Mouse (Mus musculus) ES-E14 (cell line): ENCODE data around the gene Snrnp35. TPM values are rescaled to one million over a fixed set of nuclear protein-coding genes. Genes with fewer than 3 reads are reported as not detected.

Experiments used
- DNase-seq: peaks from one replicate; pipeline ENCODE4 v3.0.0-alpha.2; 2013; ENCODE audit warnings: low read depth, low spot score
- H3K27ac ChIP-seq: 2 replicates; pipeline ENCODE4 v1.5.1; 2012; ENCODE audit warnings: low read depth, mild to moderate bottlenecking, low read length, moderate library complexity, mixed read lengths; ENCODE audit not compliant: poor library complexity, insufficient read depth, severe bottlenecking
- H3K36me3 ChIP-seq: 2 replicates; pipeline ENCODE4 v1.6.1; 2012; ENCODE audit warnings: mild to moderate bottlenecking, low read length, moderate library complexity, mixed read lengths; ENCODE audit not compliant: control insufficient read depth, poor library complexity, insufficient read depth, severe bottlenecking
- H3K4me1 ChIP-seq, 2 experiments: fragments of 150-350 bp in 1 of 2; sonication (generic) in 1 of 2; 2 replicates each; pipeline ENCODE4 v1.6.1; 2012; ENCODE audit warnings: low read length in 2 of 2, mild to moderate bottlenecking in 1 of 2, mixed read lengths in 1 of 2; ENCODE audit not compliant: control insufficient read depth in 2 of 2, insufficient read depth in 2 of 2, poor library complexity in 1 of 2
- H3K4me3 ChIP-seq, 2 experiments: fragments of 150-350 bp in 1 of 2; sonication (generic) in 1 of 2; 2 replicates each; pipeline ENCODE4 v1.5.1; 2012; ENCODE audit warnings: low read length in 2 of 2, low read depth in 1 of 2, mild to moderate bottlenecking in 1 of 2, mixed read lengths in 1 of 2; ENCODE audit not compliant: insufficient read depth in 1 of 2, poor library complexity in 1 of 2, severe bottlenecking in 1 of 2
- H3K9ac ChIP-seq: 2 replicates; pipeline ENCODE4 v1.6.1; 2012; ENCODE audit warnings: low read depth, mild to moderate bottlenecking, low read length, mixed read lengths; ENCODE audit not compliant: poor library complexity, insufficient read depth, severe bottlenecking
- H3K9me3 ChIP-seq: fragments of 150-350 bp; sonication (generic); 2 replicates; pipeline ENCODE4 v1.6.1; 2012; ENCODE audit warnings: low read depth, mild to moderate bottlenecking, low read length; ENCODE audit not compliant: control insufficient read depth, insufficient read depth
- CHD2 ChIP-seq: IDR thresholded peaks from 2 replicates; pipeline ENCODE4 v1.6.1; 2014; ENCODE audit warnings: mild to moderate bottlenecking, low read depth, low read length, inconsistent platforms
- HCFC1 ChIP-seq: IDR thresholded peaks from 2 replicates; pipeline ENCODE4 v1.6.1; 2012; ENCODE audit warnings: low read length, inconsistent platforms, borderline replicate concordance; ENCODE audit not compliant: insufficient read depth
- MAFK ChIP-seq: IDR thresholded peaks from 2 replicates; pipeline ENCODE4 v1.6.1; 2014; ENCODE audit warnings: mild to moderate bottlenecking, low read depth, low read length, inconsistent platforms; ENCODE audit not compliant: insufficient read depth
- ZC3H11A ChIP-seq: IDR thresholded peaks from 2 replicates; pipeline ENCODE4 v1.6.1; 2012; ENCODE audit warnings: low read depth, mild to moderate bottlenecking, inconsistent platforms, low read length, borderline replicate concordance
- ZNF384 ChIP-seq: IDR thresholded peaks from 2 replicates; pipeline ENCODE4 v1.6.1; 2012; ENCODE audit warnings: low read depth, low read length, inconsistent platforms
- in situ Hi-C, 2 experiments: fragments of 600-800 bp; cut with MboI; formaldehyde crosslinking; loops; one replicate each; pipeline ENCODE4 v1.15.1; 2025; ENCODE audit warnings: low sequenced_read_pairs in 2 of 2, inconsistent platforms in 1 of 2; ENCODE audit not compliant: unreplicated experiment in 2 of 2
- total RNA-seq: library from RNA; depleted of rRNA; stranded (reverse); fragments of 300-350 nt; gene quantifications from 2 replicates; pipeline ENCODE4 v1.2.3, GENCODE M21; 2012

Snrnp35 gene
- total RNA-seq, 1 experiment = 10.6 TPM

- no peak for TF ChIP-seq HCFC1
- no peak for TF ChIP-seq CHD2
- TF ChIP-seq ZC3H11A = no peak
- no peak for TF ChIP-seq MAFK
- DNase-seq = no peak
- Histone ChIP-seq H3K36me3 (no peaks in the 10 kb centered on the region), H3K9ac (peak within 1 kb of the TSS; percentile 68), H3K27ac (peak within 1 kb of the TSS; percentile 9; the same call in 1 of the 2 replicates), H3K4me3 (peak within 1 kb of the TSS; percentile 70 to 93), H3K4me1 (peaks cover 4 to 11% of the 10 kb centered on the region in 2 experiments; a peak in 3 of 4 replicates), H3K9me3 (no peaks in the 10 kb centered on the region)
- in situ Hi-C loops = no loop called here
Measured at GRCm38 (mm10) chr5:124530655-124531582, 48.0 kb downstream of the Snrnp35 start, which contains the start of gene Rilpl1. TSS of gene Rilpl1 (minus strand) at chr5:124531391.

- Histone ChIP-seq H3K4me3 (peak overlapping the region; percentile 70 to 93), H3K27ac (peak overlapping the region; percentile 9; the same call in 1 of the 2 replicates), H3K36me3 (no peaks in the 10 kb centered on the region), H3K9me3 (no peaks in the 10 kb centered on the region), H3K4me1 (peaks cover 4 to 11% of the 10 kb centered on the region in 2 experiments; a peak in 3 of 4 replicates), H3K9ac (peak overlapping the region; percentile 55; the same call in 1 of the 2 replicates)
- no peak for DNase-seq
- in situ Hi-C loops = no loop called here
- TF ChIP-seq ZNF384 = no peak
- TF ChIP-seq MAFK = no peak
- no peak for TF ChIP-seq HCFC1
- no peak for TF ChIP-seq ZC3H11A
- TF ChIP-seq CHD2 = no peak
Measured at GRCm38 (mm10) chr5:124531583-124531930, 48.6 kb downstream of the Snrnp35 start.

GRCm38 (mm10) chr5:124532451-124532850, 49.5 kb downstream of the Snrnp35 start:
- Histone ChIP-seq H3K27ac (no peak overlapping the region), H3K9ac (no peak overlapping the region), H3K4me3 (no peak overlapping the region), H3K36me3 (no peaks in the 10 kb centered on the region), H3K9me3 (no peaks in the 10 kb centered on the region), H3K4me1 (peaks cover 4 to 11% of the 10 kb centered on the region in 2 experiments; a peak in 3 of 4 replicates)
- no peak for DNase-seq
- TF ChIP-seq HCFC1 (no peak), ZNF384 (no peak), MAFK (no peak), ZC3H11A (no peak)
- in situ Hi-C loops = no loop called here

DNA sequence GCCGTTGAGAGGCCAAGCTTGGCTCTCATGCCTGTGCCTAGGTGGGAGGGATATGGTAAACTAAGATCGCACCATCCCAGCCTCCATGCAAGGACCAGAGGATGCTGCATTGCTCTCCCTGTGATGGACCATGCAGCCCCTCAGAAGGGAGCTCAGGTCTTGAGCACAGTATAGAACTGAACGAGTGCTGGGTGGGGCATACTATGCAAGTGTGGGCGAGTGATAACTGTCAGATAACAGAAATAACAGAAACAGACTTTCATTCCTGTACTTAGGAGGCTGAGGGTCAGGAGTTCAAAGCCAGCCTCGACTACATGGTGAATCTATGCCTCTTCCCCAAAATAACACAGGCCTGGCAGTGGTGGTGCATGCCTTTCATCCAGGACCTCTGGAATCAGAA, 52.1 kb downstream of the Snrnp35 start:
- no peaks in the 10 kb centered on the region for H3K9me3 ChIP-seq
- peaks cover 0 to 1% of the 10 kb centered on the region in 2 experiments; a peak in 2 of 4 replicates for H3K4me1 ChIP-seq
- H3K36me3 ChIP-seq = no peaks in the 10 kb centered on the region
- no peak overlapping the region for H3K9ac ChIP-seq
- H3K27ac ChIP-seq = no peak overlapping the region
- no peak overlapping the region for H3K4me3 ChIP-seq
- TF ChIP-seq ZC3H11A = no peak
- no peak for TF ChIP-seq ZNF384
- no peak for TF ChIP-seq HCFC1
- TF ChIP-seq MAFK = no peak
- TF ChIP-seq CHD2 = no peak
- no peak for DNase-seq
- in situ Hi-C loops = no loop called here
